ENCODE assay signal across 8 mouse cellular contexts in genomic region chr2:121169902-121170301, GRCm38 (mm10). TPM values are rescaled to one million over a fixed set of nuclear protein-coding genes. Genes with fewer than 3 reads are reported as not detected.
DNase-seq lines count a peak whose midpoint lies in the region; ATAC-seq and TF ChIP-seq lines count a peak whose summit lies in the region.

No protein-coding gene starts in this region.

- H3K4me2 ChIP-seq in forebrain, embryonic 12.5 days = peak overlapping the region; percentile 67
- peak overlapping the region; percentile 91 for H3K4me2 ChIP-seq in hindbrain, embryonic 16.5 days (ENCODE audit: low read length)
- H3K4me2 ChIP-seq in liver, embryonic 14.5 days (ENCODE audit: low read depth) = peak overlapping the region; percentile 100
- H3K4me2 ChIP-seq in neural tube, embryonic 11.5 days (ENCODE audit: low read depth) = peak overlapping the region; percentile 67

- no peaks in the 10 kb centered on the region for H3K9me3 ChIP-seq in forebrain, embryonic 12.5 days
- H3K9me3 ChIP-seq in hindbrain, embryonic 16.5 days (ENCODE audit: control insufficient read depth, low read length) = no peaks in the 10 kb centered on the region
- no peaks in the 10 kb centered on the region for H3K9me3 ChIP-seq in liver, embryonic 14.5 days (ENCODE audit: control insufficient read depth, low read length)
- no peaks in the 10 kb centered on the region for H3K9me3 ChIP-seq in neural tube, embryonic 11.5 days (ENCODE audit: control insufficient read depth, low read length)

- TF ChIP-seq EP300 in liver, embryonic 14.5 days (IDR thresholded peaks at IDR 0.05; ENCODE audit: low read depth) = no peak

- H3K27me3 ChIP-seq in forebrain, embryonic 12.5 days = no peaks in the 10 kb centered on the region
- no peaks in the 10 kb centered on the region for H3K27me3 ChIP-seq in hindbrain, embryonic 16.5 days (replicated peaks; ENCODE audit: control insufficient read depth, insufficient read depth, low read length)
- no peaks in the 10 kb centered on the region for H3K27me3 ChIP-seq in liver, embryonic 14.5 days (ENCODE audit: control insufficient read depth, insufficient read depth, low read length)
- no peaks in the 10 kb centered on the region for H3K27me3 ChIP-seq in neural tube, embryonic 11.5 days (ENCODE audit: control insufficient read depth, insufficient read depth, low read length)

- TF ChIP-seq CTCF in layer of hippocampus, adult 2 months (conservative IDR thresholded peaks at IDR 0.05) = no peak
- TF ChIP-seq CTCF in bone marrow macrophage, adult 2 months (IDR thresholded peaks at IDR 0.05; ENCODE audit: low read depth, low read length) = no peak
- TF ChIP-seq CTCF in liver, embryonic 14.5 days (IDR thresholded peaks at IDR 0.05; ENCODE audit: low read depth) = no peak

- peak overlapping the region; percentile 92 for H3K27ac ChIP-seq in layer of hippocampus, adult 2 months
- H3K27ac ChIP-seq in bone marrow macrophage, adult 2 months (ENCODE audit: insufficient read depth, low read depth, low read length) = peak overlapping the region; percentile 80
- H3K27ac ChIP-seq in forebrain, embryonic 12.5 days = no peak overlapping the region
- peak overlapping the region; percentile 18; the same call in 1 of the 2 replicates for H3K27ac ChIP-seq in hindbrain, embryonic 16.5 days (ENCODE audit: low read depth, low read length)
- 0 out of 2 replicates have a peak overlapping the region, but pooled peaks have one; percentile 7 for H3K27ac ChIP-seq in liver, embryonic 14.5 days
- no peak overlapping the region for H3K27ac ChIP-seq in neural tube, embryonic 11.5 days (ENCODE audit: low read depth, low read length)

- H3K4me1 ChIP-seq in bone marrow macrophage, adult 2 months (ENCODE audit: control insufficient read depth, insufficient read depth, low read length) = peaks cover 13% of the 10 kb centered on the region
- peaks cover 30% of the 10 kb centered on the region for H3K4me1 ChIP-seq in forebrain, embryonic 12.5 days
- peaks cover 22% of the 10 kb centered on the region for H3K4me1 ChIP-seq in hindbrain, embryonic 16.5 days (ENCODE audit: control insufficient read depth, insufficient read depth, low read depth, low read length)
- H3K4me1 ChIP-seq in liver, embryonic 14.5 days (replicated peaks; ENCODE audit: control insufficient read depth in 2 of 2, insufficient read depth in 2 of 2, low read length in 1 of 2) = peaks cover 9 to 13% of the 10 kb centered on the region in 2 experiments
- H3K4me1 ChIP-seq in neural tube, embryonic 11.5 days (ENCODE audit: control insufficient read depth, insufficient read depth, low read length) = peaks cover 16% of the 10 kb centered on the region

- no peak for ATAC-seq in forebrain, embryonic 12.5 days (ENCODE audit: low FRiP score)
- ATAC-seq in hindbrain, embryonic 16.5 days = no peak
- no peak for ATAC-seq in liver, embryonic 14.5 days (ENCODE audit: insufficient read depth)
- ATAC-seq in neural tube, embryonic 11.5 days (ENCODE audit: insufficient read depth, low FRiP score, low TSS enrichment) = no peak

- 8% methylated on average over 9 of the region's 9 CpGs for WGBS in forebrain, embryonic 12.5 days
- WGBS in hindbrain, embryonic 16.5 days = 7% methylated on average over 9 of the region's 9 CpGs
- WGBS in liver, embryonic 14.5 days (ENCODE audit: insufficient replicate concordance) = 9% methylated on average over 9 of the region's 9 CpGs
- WGBS in neural tube, embryonic 11.5 days = 10% methylated on average over 9 of the region's 9 CpGs

- peak overlapping the region; percentile 90 for H3K9ac ChIP-seq in forebrain, embryonic 12.5 days
- H3K9ac ChIP-seq in hindbrain, embryonic 16.5 days (ENCODE audit: low read depth, low read length) = peak overlapping the region; percentile 83
- H3K9ac ChIP-seq in liver, embryonic 14.5 days (replicated peaks) = peak overlapping the region; percentile 75
- peak overlapping the region; percentile 89; the same call in 1 of the 2 replicates for H3K9ac ChIP-seq in neural tube, embryonic 11.5 days (ENCODE audit: low read length)

- H3K36me3 ChIP-seq in forebrain, embryonic 12.5 days (replicated peaks) = peaks cover 30% of the 10 kb centered on the region
- peaks cover 12% of the 10 kb centered on the region for H3K36me3 ChIP-seq in hindbrain, embryonic 16.5 days (ENCODE audit: control insufficient read depth, insufficient read depth, low read length)
- peaks cover 14% of the 10 kb centered on the region for H3K36me3 ChIP-seq in liver, embryonic 14.5 days (replicated peaks; ENCODE audit: control insufficient read depth, insufficient read depth, low read depth)
- peaks cover 5% of the 10 kb centered on the region for H3K36me3 ChIP-seq in neural tube, embryonic 11.5 days (ENCODE audit: control insufficient read depth, insufficient read depth, low read length)

- 0 out of 2 replicates have a peak, but pooled peaks have one; percentile 39 for TF ChIP-seq POLR2A in bone marrow macrophage, adult 2 months (IDR thresholded peaks at IDR 0.05; ENCODE audit: borderline replicate concordance, low read depth, low read length)

- peak overlapping the region; percentile 99 for H3K4me3 ChIP-seq in layer of hippocampus, adult 2 months
- peak overlapping the region; percentile 71 for H3K4me3 ChIP-seq in bone marrow macrophage, adult 2 months (ENCODE audit: insufficient read depth, low read length)
- peak overlapping the region; percentile 92 for H3K4me3 ChIP-seq in forebrain, embryonic 12.5 days (replicated peaks)
- H3K4me3 ChIP-seq in hindbrain, embryonic 16.5 days (ENCODE audit: low read length) = peak overlapping the region; percentile 67
- peak overlapping the region; percentile 65 to 95 for H3K4me3 ChIP-seq in liver, embryonic 14.5 days (ENCODE audit: insufficient read depth in 1 of 2, low read depth in 2 of 2, low read length in 2 of 2)
- peak overlapping the region; percentile 90 for H3K4me3 ChIP-seq in neural tube, embryonic 11.5 days (ENCODE audit: low read depth, low read length)

- DNase-seq in layer of hippocampus, adult 2 months (ENCODE audit: low spot score in 2 of 2) = no peak
- no peak for DNase-seq in layer of hippocampus, adult 9-10 months (ENCODE audit: low spot score)
- DNase-seq in liver, embryonic 14.5 days (ENCODE audit: low read depth in 3 of 3, low spot score in 3 of 3) = no peak
- DNase-seq in neural tube, embryonic 11.5 days (ENCODE audit: low spot score) = peak; percentile 35
- DNase-seq in frontal cortex, postnatal 14 days (ENCODE audit: low spot score in 2 of 2) = no peak

RNA-seq across cellular contexts. Expression of gene Tubgcp4, which starts 0.6 kb away (rescaled TPM):
- 10 to 100 TPM; 39.0 to 42.3 TPM for total RNA-seq in layer of hippocampus, adult 2 months (2021)
- polyA plus RNA-seq in bone marrow macrophage, adult 2 months (2012; ENCODE audit: insufficient read depth, insufficient read length, missing spikeins) = 61.9 and 68.4 TPM in 2 replicates
- 82.9 and 83.1 TPM in 2 replicates for polyA plus RNA-seq in forebrain, embryonic 12.5 days (2016; fragmentation: Nextera tagmentation; extraction: Ambion mirVana)
- polyA plus RNA-seq in hindbrain, embryonic 16.5 days (2015; fragmentation: Nextera tagmentation; extraction: Ambion mirVana) = 38.3 and 45.0 TPM in 2 replicates
- polyA plus RNA-seq in liver, embryonic 14.5 days (2012; rRNA removed) = 13.0 and 15.0 TPM in 2 replicates
- 20.3 and 21.3 TPM in 2 replicates for polyA plus RNA-seq in liver, embryonic 14.5 days (2014; fragmentation: Nextera tagmentation; extraction: Ambion mirVana)
- 59.2 and 60.7 TPM in 2 replicates for polyA plus RNA-seq in neural tube, embryonic 11.5 days (2014; fragmentation: Nextera tagmentation; extraction: Ambion mirVana)

RNA-seq across cellular contexts. Expression of gene Zscan29, which starts 1.0 kb away (rescaled TPM):
- total RNA-seq in layer of hippocampus, adult 2 months (2021) = 1 to 10 TPM; 5.0 to 6.6 TPM
- 27.5 and 28.5 TPM in 2 replicates for polyA plus RNA-seq in bone marrow macrophage, adult 2 months (2012; ENCODE audit: insufficient read depth, insufficient read length, missing spikeins)
- polyA plus RNA-seq in forebrain, embryonic 12.5 days (2016; fragmentation: Nextera tagmentation; extraction: Ambion mirVana) = 14.4 and 16.2 TPM in 2 replicates
- polyA plus RNA-seq in hindbrain, embryonic 16.5 days (2015; fragmentation: Nextera tagmentation; extraction: Ambion mirVana) = 6.9 and 7.0 TPM in 2 replicates
- polyA plus RNA-seq in liver, embryonic 14.5 days (2012; rRNA removed) = 1.5 and 2.0 TPM in 2 replicates
- polyA plus RNA-seq in liver, embryonic 14.5 days (2014; fragmentation: Nextera tagmentation; extraction: Ambion mirVana) = 2.8 and 3.1 TPM in 2 replicates
- 14.6 and 15.0 TPM in 2 replicates for polyA plus RNA-seq in neural tube, embryonic 11.5 days (2014; fragmentation: Nextera tagmentation; extraction: Ambion mirVana)

RNA-seq across cellular contexts. Expression of gene Lcmt2, which starts 29.4 kb away (rescaled TPM):
- 1 to 10 TPM; 8.3 to 9.6 TPM for total RNA-seq in layer of hippocampus, adult 2 months (2021)
- polyA plus RNA-seq in bone marrow macrophage, adult 2 months (2012; ENCODE audit: insufficient read depth, insufficient read length, missing spikeins) = 5.9 and 6.2 TPM in 2 replicates
- 21.7 and 26.6 TPM in 2 replicates for polyA plus RNA-seq in forebrain, embryonic 12.5 days (2016; fragmentation: Nextera tagmentation; extraction: Ambion mirVana)
- polyA plus RNA-seq in hindbrain, embryonic 16.5 days (2015; fragmentation: Nextera tagmentation; extraction: Ambion mirVana) = 18.1 and 18.5 TPM in 2 replicates
- polyA plus RNA-seq in liver, embryonic 14.5 days (2012; rRNA removed) = 3.6 and 4.1 TPM in 2 replicates
- polyA plus RNA-seq in liver, embryonic 14.5 days (2014; fragmentation: Nextera tagmentation; extraction: Ambion mirVana) = 8.4 and 8.9 TPM in 2 replicates
- polyA plus RNA-seq in neural tube, embryonic 11.5 days (2014; fragmentation: Nextera tagmentation; extraction: Ambion mirVana) = 22.9 and 23.2 TPM in 2 replicates

RNA-seq across cellular contexts. Expression of gene Adal, which starts 29.7 kb away (rescaled TPM):
- 10 to 100 TPM; 17.6 to 17.9 TPM for total RNA-seq in layer of hippocampus, adult 2 months (2021)
- 6.0 and 7.6 TPM in 2 replicates for polyA plus RNA-seq in bone marrow macrophage, adult 2 months (2012; ENCODE audit: insufficient read depth, insufficient read length, missing spikeins)
- polyA plus RNA-seq in forebrain, embryonic 12.5 days (2016; fragmentation: Nextera tagmentation; extraction: Ambion mirVana) = 25.7 and 33.3 TPM in 2 replicates
- polyA plus RNA-seq in hindbrain, embryonic 16.5 days (2015; fragmentation: Nextera tagmentation; extraction: Ambion mirVana) = 25.2 and 25.6 TPM in 2 replicates
- 3.7 and 5.6 TPM in 2 replicates for polyA plus RNA-seq in liver, embryonic 14.5 days (2012; rRNA removed)
- 7.5 and 9.0 TPM in 2 replicates for polyA plus RNA-seq in liver, embryonic 14.5 days (2014; fragmentation: Nextera tagmentation; extraction: Ambion mirVana)
- 33.6 and 35.6 TPM in 2 replicates for polyA plus RNA-seq in neural tube, embryonic 11.5 days (2014; fragmentation: Nextera tagmentation; extraction: Ambion mirVana)

Comparison
In these comparisons a context has a peak if more than half of its experiments do, and no peak if none do; other contexts are left out.
1. H3K27ac ChIP-seq: peak in layer of hippocampus, adult 2 months (single experiment), bone marrow macrophage, adult 2 months (single experiment), hindbrain, embryonic 16.5 days (single experiment) and liver, embryonic 14.5 days (single experiment); none in forebrain, embryonic 12.5 days (single experiment) and neural tube, embryonic 11.5 days (single experiment).
2. Peak in every context shown above with its lines, with median percentiles within 50 percentile points of each other: H3K4me3 ChIP-seq, H3K4me2 ChIP-seq and H3K9ac ChIP-seq.